Mouse (Mus musculus) heart, postnatal 25 days (tissue): ENCODE data around the gene Cyp4f17. TPM values are rescaled to one million over a fixed set of nuclear protein-coding genes. Genes with fewer than 3 reads are reported as not detected.
"Not testable (repeated sequence)": the region's sequence is repeated elsewhere in the genome, so short reads cannot be mapped to it uniquely, and the experiment has no call there.

Source experiments
- DNase-seq: peaks from one replicate; pipeline ENCODE4 v3.0.0; 2022; ENCODE audit warnings: low spot score
- intact Hi-C: fragments of 180-260 bp; cut with DNase I; formaldehyde crosslinking; loops from one replicate; pipeline ENCODE4 v1.15.1; 2025
- total RNA-seq, 2 experiments: library from RNA; stranded (reverse); gene quantifications; 2 replicates each; pipeline ENCODE4 v1.2.3; 2021

Cyp4f17 gene
- total RNA-seq = 1 to 10 TPM; 5.4 to 7.4 TPM

GRCm38 (mm10) chr17:32505851-32506728, at the start of gene Cyp4f17:
TSS of gene Cyp4f17 (plus strand) at chr17:32506050.
- intact Hi-C loops = no loop called here
- DNase-seq = no peak

GRCm38 (mm10) chr17:32468494-32468893, 37.4 kb upstream of the Cyp4f17 start:
- intact Hi-C loops = no loop called here
- no peak for DNase-seq

- intact Hi-C loops = no loop called here
- no peak for DNase-seq
These were observed 35.1 kb upstream of the Cyp4f17 start for GRCm38 (mm10) chr17:32470795-32471194.

- DNase-seq = no peak
- intact Hi-C loops = no loop called here
These were observed 33.7 kb upstream of the Cyp4f17 start for GRCm38 (mm10) chr17:32472176-32472575.

- intact Hi-C loops = no loop called here
- DNase-seq = no peak
These were observed 30.8 kb upstream of the Cyp4f17 start for GRCm38 (mm10) chr17:32474954-32475560.

GRCm38 (mm10) chr17:32477204-32477603, 28.6 kb upstream of the Cyp4f17 start:
- no peak for DNase-seq
- intact Hi-C loops = no loop called here

GRCm38 (mm10) chr17:32478727-32479126, 27.1 kb upstream of the Cyp4f17 start:
- intact Hi-C loops = no loop called here
- DNase-seq = no peak

GRCm38 (mm10) chr17:32479554-32480506, 26.0 kb upstream of the Cyp4f17 start:
- DNase-seq = no peak
- intact Hi-C loops = no loop called here

GRCm38 (mm10) chr17:32481766-32482165, 24.1 kb upstream of the Cyp4f17 start:
- intact Hi-C loops = no loop called here
- no peak for DNase-seq

GRCm38 (mm10) chr17:32483200-32483599, 22.6 kb upstream of the Cyp4f17 start:
- DNase-seq = peak; percentile 39
- intact Hi-C loops = no loop called here

- DNase-seq = no peak
- intact Hi-C loops = loop anchor here (5.0 kb wide), 2 partner anchors 105 to 350 kb away; partner anchors contain the start of gene Wiz
These were observed 13.4 kb upstream of the Cyp4f17 start for GRCm38 (mm10) chr17:32492349-32492980.

GRCm38 (mm10) chr17:32494601-32495000, 11.2 kb upstream of the Cyp4f17 start:
- intact Hi-C loops = loop anchor here (1.0 to 5.0 kb wide), 3 partner anchors 107 to 352 kb away; partner anchors contain the start of gene Wiz
- DNase-seq = peak; percentile 23

- DNase-seq, intact Hi-C loops: not testable (repeated sequence)
These were observed 5.3 kb upstream of the Cyp4f17 start for GRCm38 (mm10) chr17:32500511-32500910.

GRCm38 (mm10) chr17:32501051-32501450, 4.8 kb upstream of the Cyp4f17 start:
- DNase-seq = no peak
- intact Hi-C loops = no loop called here

GRCm38 (mm10) chr17:32503111-32503510, 2.7 kb upstream of the Cyp4f17 start:
- intact Hi-C loops = no loop called here
- no peak for DNase-seq

GRCm38 (mm10) chr17:32506729-32507245, 937 bp downstream of the Cyp4f17 start:
- DNase-seq = no peak

GRCm38 (mm10) chr17:32516126-32516525, 10.3 kb downstream of the Cyp4f17 start:
- no peak for DNase-seq

More at GRCm38 (mm10) chr17:32506729-32507245, 937 bp downstream of the Cyp4f17 start:
- intact Hi-C loops = no loop called here

GRCm38 (mm10) chr17:32521981-32522380, 16.1 kb downstream of the Cyp4f17 start:
- DNase-seq = no peak
- intact Hi-C loops = loop anchor here (10.0 kb wide), 1 partner anchor 113 kb away; no protein-coding TSS in a partner anchor

More at GRCm38 (mm10) chr17:32516126-32516525, 10.3 kb downstream of the Cyp4f17 start:
- intact Hi-C loops = no loop called here

- intact Hi-C loops = loop anchor here (10.0 kb wide), 1 partner anchor 112 kb away; no protein-coding TSS in a partner anchor
These were observed 16.5 kb downstream of the Cyp4f17 start for GRCm38 (mm10) chr17:32522386-32522785.

More at GRCm38 (mm10) chr17:32522386-32522785, 16.5 kb downstream of the Cyp4f17 start:
- no peak for DNase-seq
